Mouse (Mus musculus): Measurements from ENCODE around the gene 4931422A03Rik. TPM values are rescaled to one million over a fixed set of nuclear protein-coding genes. Genes with fewer than 3 reads are reported as not detected.

4931422A03Rik gene
- polyA plus RNA-seq, 1 experiment from 2014 or later: 1.5 TPM

DNA sequence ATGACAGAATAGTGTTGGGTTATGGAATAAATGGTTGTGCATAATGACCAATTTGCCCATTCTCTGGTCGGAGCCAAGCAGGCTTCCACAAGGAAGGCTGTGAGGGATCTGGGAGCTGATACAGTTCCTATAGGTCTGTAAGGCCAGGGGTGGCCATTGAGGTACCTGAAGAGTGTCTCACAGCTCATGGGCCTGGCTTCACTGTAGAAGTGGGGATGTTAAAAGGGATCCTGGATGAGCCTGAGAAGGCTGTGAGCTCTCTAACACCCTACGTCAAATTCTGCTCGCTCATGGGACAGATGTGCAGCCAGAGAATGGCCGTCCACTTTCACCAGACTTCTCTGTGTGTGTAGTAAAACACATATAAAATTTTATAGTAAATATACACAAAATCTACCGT is 69.1 kb downstream of the 4931422A03Rik start:
- Histone ChIP-seq H3K4me2 (ENCODE audit: low read depth, severe bottlenecking) (no peak overlapping the region), H3K36me3 (ENCODE audit: control insufficient read depth, insufficient read depth, low read length) (no peaks in the 10 kb centered on the region), H3K27me3 (ENCODE audit: control insufficient read depth, insufficient read depth, low read length) (no peaks in the 10 kb centered on the region), H3K9me3 (ENCODE audit: control insufficient read depth, low read length) (no peaks in the 10 kb centered on the region), H3K4me3 (ENCODE audit: low read depth, low read length) (no peak overlapping the region), H3K4me1 (ENCODE audit: control insufficient read depth, insufficient read depth, low read length) (no peaks in the 10 kb centered on the region), H3K9ac (ENCODE audit: low read length) (no peak overlapping the region), H3K27ac (replicated peaks; ENCODE audit: low read depth, low read length) (no peak overlapping the region)
- DNase-seq (ENCODE audit: low spot score): no peak
- no peak for ATAC-seq (ENCODE audit: insufficient number of reproducible peaks, low FRiP score, low TSS enrichment, low read depth)
- 83% methylated on average over 5 of the region's 5 CpGs for WGBS

DNA sequence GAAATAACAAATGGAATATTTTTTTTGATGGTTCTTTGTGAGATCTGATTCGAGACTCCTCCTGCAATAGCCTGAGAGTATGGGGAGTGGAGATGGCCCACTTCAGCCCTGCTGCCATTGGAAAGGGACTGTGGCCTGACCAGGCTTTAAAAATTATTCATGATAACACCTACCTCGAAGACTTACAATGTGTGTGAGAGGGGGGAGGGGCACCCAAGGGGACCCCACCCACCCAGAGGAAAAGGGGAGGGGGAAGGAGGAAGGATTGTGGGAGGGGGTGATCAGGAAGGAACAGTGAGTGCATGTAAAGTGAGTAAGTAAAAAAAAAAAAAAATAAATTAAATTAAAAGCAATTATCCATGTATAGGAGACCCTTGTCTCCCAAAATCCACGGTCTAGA is 69.5 kb downstream of the 4931422A03Rik start:
- no peak overlapping the region for H3K9ac ChIP-seq (ENCODE audit: low read length)
- no peak overlapping the region for H3K4me2 ChIP-seq (ENCODE audit: low read depth, severe bottlenecking)
- H3K4me1 ChIP-seq (ENCODE audit: control insufficient read depth, insufficient read depth, low read length): no peaks in the 10 kb centered on the region
- DNase-seq (ENCODE audit: low spot score) (no peak), ATAC-seq (ENCODE audit: insufficient number of reproducible peaks, low FRiP score, low TSS enrichment, low read depth) (no peak)
- no peaks in the 10 kb centered on the region for H3K36me3 ChIP-seq (ENCODE audit: control insufficient read depth, insufficient read depth, low read length)
- H3K27ac ChIP-seq (replicated peaks; ENCODE audit: low read depth, low read length): no peak overlapping the region
- no peaks in the 10 kb centered on the region for H3K9me3 ChIP-seq (ENCODE audit: control insufficient read depth, low read length)
- no peaks in the 10 kb centered on the region for H3K27me3 ChIP-seq (ENCODE audit: control insufficient read depth, insufficient read depth, low read length)
- no peak overlapping the region for H3K4me3 ChIP-seq (ENCODE audit: low read depth, low read length)
- WGBS: 81% methylated on average over 3 of the region's 3 CpGs

DNA sequence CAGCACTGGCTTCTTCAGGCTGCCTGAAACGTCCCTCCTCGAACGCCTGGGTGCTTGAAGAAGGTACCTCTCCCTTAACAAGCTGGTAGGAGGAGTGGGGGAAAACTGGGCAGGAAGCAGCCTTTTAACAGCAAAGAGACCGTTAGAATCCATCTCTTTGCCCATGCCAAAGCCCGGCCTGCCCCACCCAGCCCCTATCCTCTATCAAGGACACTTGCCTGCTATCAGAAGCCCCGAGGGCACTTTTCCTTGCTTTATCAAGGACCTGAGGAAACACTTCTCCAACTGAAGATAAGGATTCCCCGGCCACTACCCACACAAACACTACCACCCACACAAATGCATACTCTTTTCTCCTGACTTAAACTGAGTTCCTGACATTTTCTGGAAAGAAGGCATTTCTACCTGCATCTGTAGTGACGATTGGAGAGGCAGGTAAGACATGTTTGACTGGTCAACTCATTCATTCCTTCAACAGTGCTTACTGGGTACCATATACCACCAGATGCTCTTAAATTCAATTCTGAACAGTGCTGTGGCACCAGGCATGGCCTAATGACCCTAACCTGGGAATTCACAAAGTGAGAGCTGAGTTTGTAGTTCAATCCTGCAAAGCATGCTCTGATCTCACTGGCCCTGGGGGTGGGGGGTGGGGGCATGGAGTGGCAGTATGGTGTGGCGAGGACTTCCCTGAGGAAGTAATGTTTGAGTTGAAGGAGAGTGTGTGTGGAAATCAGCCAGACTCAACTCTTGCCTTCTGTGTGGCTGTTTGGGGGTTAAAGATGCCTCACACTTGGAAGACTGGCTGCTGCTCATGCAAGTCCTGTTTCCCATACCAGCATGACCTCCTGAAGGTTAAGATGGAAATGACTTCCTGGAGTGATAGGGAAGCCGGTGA is 70.3 kb downstream of the 4931422A03Rik start, which contains the start of gene Lmo2:
Gene Lmo2 (plus strand): TSS at position 338 of the 898 bp plus-strand sequence.
- no peak for DNase-seq (ENCODE audit: low spot score)
- Histone ChIP-seq H3K36me3 (ENCODE audit: control insufficient read depth, insufficient read depth, low read length) (no peaks in the 10 kb centered on the region), H3K9me3 (ENCODE audit: control insufficient read depth, low read length) (no peaks in the 10 kb centered on the region), H3K4me3 (ENCODE audit: low read depth, low read length) (no peak within 1 kb of the TSS), H3K27ac (replicated peaks; ENCODE audit: low read depth, low read length) (no peak within 1 kb of the TSS), H3K4me2 (ENCODE audit: low read depth, severe bottlenecking) (no peak within 1 kb of the TSS), H3K4me1 (ENCODE audit: control insufficient read depth, insufficient read depth, low read length) (no peaks in the 10 kb centered on the region), H3K9ac (ENCODE audit: low read length) (no peak within 1 kb of the TSS), H3K27me3 (ENCODE audit: control insufficient read depth, insufficient read depth, low read length) (no peaks in the 10 kb centered on the region)
- no peak for ATAC-seq (ENCODE audit: insufficient number of reproducible peaks, low FRiP score, low TSS enrichment, low read depth)
- 64% methylated on average over 10 of the region's 10 CpGs for WGBS

DNA sequence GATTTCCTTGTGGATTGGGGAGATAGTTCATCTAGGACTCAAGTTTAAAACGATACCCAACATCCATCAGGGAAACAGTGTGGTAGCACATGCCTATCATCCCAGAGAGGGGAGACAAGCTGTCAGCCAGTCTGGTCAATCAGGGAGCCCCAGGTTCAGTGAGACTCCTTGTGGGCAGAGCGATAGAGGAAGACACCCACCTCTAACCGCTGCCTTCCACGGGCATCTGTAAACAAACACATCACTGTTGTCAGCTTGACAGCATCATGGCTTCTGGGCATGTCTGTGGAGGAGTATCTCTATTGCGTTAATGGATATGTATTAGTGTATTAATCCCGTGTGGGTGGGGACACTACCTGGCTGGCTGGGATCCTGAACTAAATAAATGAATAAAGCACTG is 71.3 kb downstream of the 4931422A03Rik start:
- Histone ChIP-seq H3K4me2 (ENCODE audit: low read depth, severe bottlenecking) (no peak overlapping the region), H3K36me3 (ENCODE audit: control insufficient read depth, insufficient read depth, low read length) (no peaks in the 10 kb centered on the region), H3K9ac (ENCODE audit: low read length) (no peak overlapping the region), H3K27ac (replicated peaks; ENCODE audit: low read depth, low read length) (no peak overlapping the region), H3K9me3 (ENCODE audit: control insufficient read depth, low read length) (no peaks in the 10 kb centered on the region), H3K4me3 (ENCODE audit: low read depth, low read length) (no peak overlapping the region), H3K4me1 (ENCODE audit: control insufficient read depth, insufficient read depth, low read length) (no peaks in the 10 kb centered on the region), H3K27me3 (ENCODE audit: control insufficient read depth, insufficient read depth, low read length) (no peaks in the 10 kb centered on the region)
- DNase-seq (ENCODE audit: low spot score) (no peak), ATAC-seq (ENCODE audit: insufficient number of reproducible peaks, low FRiP score, low TSS enrichment, low read depth) (no peak)
- 85% methylated on average over 6 of the region's 6 CpGs for WGBS

DNA sequence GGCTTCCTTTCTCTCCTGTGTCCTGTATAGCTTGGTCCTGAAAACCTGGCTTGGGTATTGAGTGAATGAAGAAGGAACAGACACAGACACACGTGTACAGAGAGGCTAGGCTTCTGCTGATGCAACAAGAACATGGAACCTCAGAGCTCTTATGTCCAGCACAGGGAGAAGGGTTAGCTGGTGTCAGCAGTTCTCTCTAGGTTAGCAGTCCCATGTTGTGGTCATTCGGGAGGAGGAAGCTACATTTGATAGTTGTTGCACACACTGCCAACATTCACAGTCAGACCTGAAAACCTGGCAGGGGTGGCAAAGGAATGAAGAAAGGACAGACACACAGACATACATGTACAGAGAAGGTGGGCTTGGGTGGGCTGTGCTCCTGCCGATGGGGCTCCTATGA is 72.4 kb downstream of the 4931422A03Rik start:
- Histone ChIP-seq H3K4me1 (ENCODE audit: control insufficient read depth, insufficient read depth, low read length) (no peaks in the 10 kb centered on the region), H3K27me3 (ENCODE audit: control insufficient read depth, insufficient read depth, low read length) (no peaks in the 10 kb centered on the region), H3K4me2 (ENCODE audit: low read depth, severe bottlenecking) (no peak overlapping the region), H3K27ac (replicated peaks; ENCODE audit: low read depth, low read length) (no peak overlapping the region), H3K4me3 (ENCODE audit: low read depth, low read length) (no peak overlapping the region), H3K9ac (ENCODE audit: low read length) (no peak overlapping the region), H3K36me3 (ENCODE audit: control insufficient read depth, insufficient read depth, low read length) (no peaks in the 10 kb centered on the region), H3K9me3 (ENCODE audit: control insufficient read depth, low read length) (no peaks in the 10 kb centered on the region)
- ATAC-seq (ENCODE audit: insufficient number of reproducible peaks, low FRiP score, low TSS enrichment, low read depth) (no peak), DNase-seq (ENCODE audit: low spot score) (no peak)
- WGBS: 76% methylated on average over 3 of the region's 3 CpGs

DNA sequence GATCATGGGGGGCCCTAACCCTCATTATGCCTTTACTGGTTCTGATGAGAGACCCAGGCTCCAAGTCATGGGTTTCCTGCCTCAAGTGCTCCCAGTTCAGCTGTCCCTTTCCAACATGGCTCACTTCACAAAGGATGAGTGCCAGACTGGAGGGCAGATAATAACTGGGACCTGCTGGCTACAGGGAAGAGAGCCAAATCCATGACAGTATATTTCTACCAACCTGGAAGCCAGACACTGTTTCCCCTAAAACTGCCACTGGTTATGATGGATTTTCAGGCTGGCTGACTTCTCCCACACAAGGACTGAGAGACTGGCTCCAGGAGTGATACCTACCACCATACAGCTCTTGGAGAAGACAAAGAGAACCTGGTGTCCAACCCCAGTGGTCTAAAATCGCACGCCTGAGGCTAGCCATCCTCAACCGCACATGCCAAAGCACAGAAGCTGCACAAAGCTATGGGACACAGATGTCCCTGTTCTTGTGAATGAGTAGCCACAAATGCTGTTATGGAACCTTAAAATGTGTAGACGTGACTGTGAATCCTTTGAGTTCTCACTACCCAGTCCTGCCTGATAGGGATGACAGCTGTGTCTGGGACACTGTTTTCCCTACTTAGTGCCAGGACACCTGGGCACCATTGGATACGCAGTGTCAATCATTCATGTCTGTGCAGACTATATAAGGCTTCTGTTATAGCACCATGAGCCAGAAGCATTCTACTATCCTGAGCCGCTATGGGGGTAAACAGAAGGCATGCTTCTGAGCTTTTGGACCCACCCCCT is 74.9 kb downstream of the 4931422A03Rik start:
- Histone ChIP-seq H3K4me1 (ENCODE audit: control insufficient read depth, insufficient read depth, low read length) (no peaks in the 10 kb centered on the region), H3K27ac (replicated peaks; ENCODE audit: low read depth, low read length) (no peak overlapping the region), H3K4me3 (ENCODE audit: low read depth, low read length) (no peak overlapping the region), H3K4me2 (ENCODE audit: low read depth, severe bottlenecking) (no peak overlapping the region), H3K9me3 (ENCODE audit: control insufficient read depth, low read length) (no peaks in the 10 kb centered on the region), H3K9ac (ENCODE audit: low read length) (no peak overlapping the region), H3K27me3 (ENCODE audit: control insufficient read depth, insufficient read depth, low read length) (no peaks in the 10 kb centered on the region), H3K36me3 (ENCODE audit: control insufficient read depth, insufficient read depth, low read length) (no peaks in the 10 kb centered on the region)
- no peak for ATAC-seq (ENCODE audit: insufficient number of reproducible peaks, low FRiP score, low TSS enrichment, low read depth)
- no peak for DNase-seq (ENCODE audit: low spot score)
- WGBS: 87% methylated on average over 6 of the region's 6 CpGs

DNA sequence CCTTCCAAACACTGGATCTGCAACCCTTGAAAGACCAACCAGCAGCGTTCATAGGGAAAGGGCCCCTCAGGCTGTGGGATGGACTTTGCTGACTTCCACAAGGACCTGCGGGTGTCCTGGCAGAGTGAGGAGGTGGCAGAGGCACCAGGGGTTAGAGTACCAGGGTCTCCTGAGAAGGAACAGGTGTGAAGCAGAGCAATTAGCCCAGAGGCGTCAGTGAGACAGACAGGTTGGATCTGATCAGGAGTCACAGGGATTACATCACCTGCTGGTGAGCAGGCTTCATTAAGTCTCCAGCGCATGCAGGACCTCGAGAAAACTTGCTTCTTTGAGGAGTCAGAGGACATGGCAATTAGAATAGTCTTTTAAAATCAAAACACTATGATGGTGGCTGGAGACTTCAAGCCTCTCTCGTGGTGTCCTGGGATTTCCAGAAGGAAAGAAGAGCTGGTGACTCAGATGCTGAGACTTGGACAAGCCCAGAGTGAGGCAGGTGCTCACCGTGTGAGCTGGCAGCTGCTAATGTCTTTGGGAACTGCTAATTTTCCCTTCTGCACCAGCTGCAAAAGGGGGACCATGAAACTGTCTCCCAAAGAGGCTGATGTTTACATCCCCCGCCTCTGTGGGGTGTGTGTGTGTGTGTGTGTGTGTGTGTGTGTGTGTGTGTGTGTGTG is 80.0 kb downstream of the 4931422A03Rik start:
- ATAC-seq (ENCODE audit: insufficient number of reproducible peaks, low FRiP score, low TSS enrichment, low read depth) (no peak), DNase-seq (ENCODE audit: low spot score) (no peak)
- H3K27ac ChIP-seq (replicated peaks; ENCODE audit: low read depth, low read length): no peak overlapping the region
- no peaks in the 10 kb centered on the region for H3K36me3 ChIP-seq (ENCODE audit: control insufficient read depth, insufficient read depth, low read length)
- no peak overlapping the region for H3K9ac ChIP-seq (ENCODE audit: low read length)
- H3K4me2 ChIP-seq (ENCODE audit: low read depth, severe bottlenecking): no peak overlapping the region
- no peaks in the 10 kb centered on the region for H3K9me3 ChIP-seq (ENCODE audit: control insufficient read depth, low read length)
- peaks cover 6% of the 10 kb centered on the region for H3K4me1 ChIP-seq (ENCODE audit: control insufficient read depth, insufficient read depth, low read length)
- 50% methylated on average over 8 of the region's 8 CpGs for whole genome bisulfite sequencing
- no peak overlapping the region for H3K4me3 ChIP-seq (ENCODE audit: low read depth, low read length)
- no peaks in the 10 kb centered on the region for H3K27me3 ChIP-seq (ENCODE audit: control insufficient read depth, insufficient read depth, low read length)

DNA sequence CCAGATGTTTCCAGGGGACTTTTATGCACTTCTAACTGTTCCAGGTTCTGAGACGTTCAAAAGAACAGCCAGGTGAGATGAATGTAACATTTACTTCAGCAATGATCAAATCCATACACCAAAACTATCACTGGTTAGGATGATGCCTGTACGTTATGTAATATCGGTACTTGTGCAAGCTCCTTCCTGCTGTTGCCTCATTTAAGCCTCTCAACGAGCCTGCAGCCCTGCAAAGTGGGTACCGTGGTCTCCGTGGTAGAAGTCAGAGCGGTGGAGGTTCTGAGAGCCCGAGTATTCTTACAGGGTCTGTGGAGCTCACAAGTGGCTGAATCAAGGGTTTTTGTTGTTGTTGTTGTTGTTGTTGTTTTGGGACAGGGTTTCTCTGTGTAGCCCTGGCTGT is 81.3 kb downstream of the 4931422A03Rik start:
- ATAC-seq (ENCODE audit: insufficient number of reproducible peaks, low FRiP score, low TSS enrichment, low read depth) (no peak), DNase-seq (ENCODE audit: low spot score) (no peak)
- no peak overlapping the region for H3K9ac ChIP-seq (ENCODE audit: low read length)
- no peak overlapping the region for H3K4me3 ChIP-seq (ENCODE audit: low read depth, low read length)
- no peaks in the 10 kb centered on the region for H3K36me3 ChIP-seq (ENCODE audit: control insufficient read depth, insufficient read depth, low read length)
- H3K4me1 ChIP-seq (ENCODE audit: control insufficient read depth, insufficient read depth, low read length): peaks cover 6% of the 10 kb centered on the region
- H3K9me3 ChIP-seq (ENCODE audit: control insufficient read depth, low read length): no peaks in the 10 kb centered on the region
- no peak overlapping the region for H3K4me2 ChIP-seq (ENCODE audit: low read depth, severe bottlenecking)
- no peaks in the 10 kb centered on the region for H3K27me3 ChIP-seq (ENCODE audit: control insufficient read depth, insufficient read depth, low read length)
- WGBS: 63% methylated on average over 8 of the region's 8 CpGs
- no peak overlapping the region for H3K27ac ChIP-seq (replicated peaks; ENCODE audit: low read depth, low read length)

Data from limb, embryonic 11.5 days (tissue).